Mouse (Mus musculus) skeletal muscle tissue, adult 2 months (tissue): Measurements from ENCODE around the gene Slc30a10.

ENCODE experiments used
- DNase-seq: peaks from one replicate; pipeline ENCODE4 v3.0.0-alpha.2; 2012; ENCODE audit warnings: low read depth, low spot score

Gene Slc30a10

GRCm38 (mm10) chr1:185462889-185463288 lies 8.2 kb downstream of the Slc30a10 start:
- DNase-seq = no peak

DNA sequence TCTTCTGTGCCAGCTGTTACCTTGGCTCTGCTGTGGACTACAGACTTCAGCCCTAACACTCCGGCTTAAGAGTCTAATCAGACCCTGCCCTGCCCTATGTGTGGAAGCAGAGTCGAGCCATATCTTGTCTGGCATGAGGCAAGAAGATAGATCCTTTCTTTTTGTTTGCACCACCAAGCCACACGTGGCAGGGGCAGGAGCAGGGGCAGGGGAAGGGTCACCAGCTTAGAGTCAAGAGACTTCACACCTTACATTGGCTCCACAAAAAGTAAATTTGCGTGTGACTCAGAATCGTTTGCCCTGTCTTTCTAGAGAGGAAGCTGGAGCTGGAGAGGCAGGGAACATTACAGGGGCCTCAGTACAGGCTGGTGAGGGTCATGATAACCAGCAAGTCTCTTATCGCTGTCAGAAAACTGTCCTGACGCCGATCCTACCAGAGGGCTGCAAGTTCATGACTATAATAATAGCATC lies 14.9 kb downstream of the Slc30a10 start:
- DNase-seq = no peak

DNA sequence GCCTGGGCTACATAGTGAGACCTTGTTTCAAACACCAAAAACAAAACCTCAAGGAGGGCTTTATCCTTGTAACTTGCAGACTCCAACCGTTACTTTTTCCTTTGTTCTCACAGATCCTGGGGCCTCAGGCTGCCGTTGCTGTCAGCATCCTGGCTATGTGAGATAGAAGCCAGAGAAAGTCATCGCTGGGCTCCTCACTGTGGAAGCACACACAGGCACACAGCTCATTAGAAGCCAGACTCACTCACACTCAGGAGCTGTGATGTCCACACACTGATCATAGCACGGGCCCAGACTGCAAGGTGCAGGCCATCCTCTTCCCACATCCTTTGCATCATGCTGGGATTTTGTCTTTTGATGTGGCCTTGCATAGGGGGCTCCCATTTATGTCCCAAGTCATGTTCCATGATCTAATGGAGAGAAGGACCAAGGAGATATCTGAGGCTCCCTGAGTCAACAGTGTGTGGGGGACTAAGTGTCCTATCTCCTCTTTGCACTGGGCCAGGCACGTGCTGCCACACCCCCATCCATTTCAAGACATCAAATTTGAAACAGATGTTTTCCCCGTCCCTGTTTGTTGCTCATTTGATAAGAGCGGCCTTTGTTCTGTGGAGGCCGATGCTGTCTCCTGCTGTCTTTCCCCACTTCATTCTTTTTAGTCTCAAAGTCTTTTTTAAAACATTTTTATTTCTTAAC lies 17.5 kb downstream of the Slc30a10 start:
- DNase-seq = peak; percentile 17

- DNase-seq = no peak
Measured at GRCm38 (mm10) chr1:185472730-185473129, 18.1 kb downstream of the Slc30a10 start.

DNA sequence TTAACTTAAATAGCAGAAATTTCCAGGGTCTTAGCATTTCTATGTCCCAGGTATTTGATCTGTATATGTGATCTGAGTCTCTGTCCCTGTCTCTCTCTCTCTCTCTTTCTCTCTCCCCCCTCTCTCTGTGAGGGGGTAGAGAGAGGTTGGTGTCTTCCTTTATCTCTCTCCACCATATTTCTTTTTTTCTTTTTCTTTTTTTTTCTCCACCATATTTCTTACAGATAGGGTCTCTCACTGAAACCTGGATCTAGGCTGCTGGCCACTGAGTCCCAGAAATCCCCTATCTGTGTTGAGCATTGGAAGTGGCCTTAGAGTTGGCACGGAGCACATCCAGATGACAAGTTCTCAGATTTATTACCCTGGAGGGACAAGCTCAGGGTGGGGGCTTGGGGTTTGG lies 18.8 kb downstream of the Slc30a10 start:
- DNase-seq = no peak

DNA sequence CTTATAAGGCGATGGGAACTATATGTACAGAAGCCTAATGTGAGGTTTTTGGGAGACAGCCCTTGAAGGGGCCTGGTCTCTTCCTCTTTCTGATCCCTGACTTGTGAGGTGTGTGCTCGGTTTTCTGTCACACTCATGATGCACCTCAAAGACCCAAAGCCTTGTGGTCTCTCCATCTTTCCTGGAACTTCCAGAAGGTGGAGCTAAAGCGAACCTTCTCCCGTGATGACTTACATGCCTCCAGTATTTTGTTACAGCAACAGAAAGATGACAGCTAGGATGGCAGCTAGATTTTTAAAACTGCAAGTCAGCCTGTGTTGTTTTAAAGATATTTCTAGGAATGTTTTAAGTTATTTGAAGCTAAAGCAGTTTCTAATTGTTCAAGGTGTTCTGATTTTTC lies 25.2 kb downstream of the Slc30a10 start:
- DNase-seq = no peak

DNA sequence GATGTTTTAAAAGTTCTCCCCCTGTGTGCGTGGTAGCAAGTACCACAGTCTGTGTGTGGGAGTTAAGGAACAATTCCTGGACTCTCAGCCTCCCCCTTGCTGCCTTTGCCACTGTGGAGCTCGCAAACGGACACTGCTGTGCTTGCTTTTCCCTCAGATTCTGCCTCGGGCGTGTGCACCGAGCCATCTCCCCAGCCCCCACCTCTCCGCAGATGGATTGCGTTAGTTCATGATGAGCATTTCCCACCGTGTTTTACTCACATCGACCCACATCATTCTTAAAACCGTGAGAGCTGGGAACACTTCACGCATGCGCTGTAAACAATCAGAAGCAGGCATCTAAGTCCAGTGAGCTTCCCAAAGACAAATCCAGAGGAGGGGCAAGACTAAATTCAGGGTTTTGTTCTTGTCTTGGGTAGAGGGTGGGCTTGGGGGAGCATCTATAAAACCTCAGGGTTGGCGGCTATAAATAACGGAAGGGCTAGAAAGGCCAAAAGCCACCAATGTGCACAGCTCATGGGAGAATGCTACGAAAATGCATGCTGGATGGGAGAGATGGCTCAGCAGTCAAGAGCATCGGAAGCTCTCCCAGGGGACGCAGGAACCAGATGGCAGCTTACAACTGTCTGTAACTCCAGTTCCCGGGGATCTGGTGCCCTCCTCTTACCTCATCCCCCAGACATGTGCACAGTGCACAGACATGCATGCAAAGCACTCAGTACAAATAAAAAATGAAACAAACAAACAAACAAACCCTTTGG lies 27.5 kb downstream of the Slc30a10 start:
- peak; percentile 7 for DNase-seq

- DNase-seq = no peak
Measured at GRCm38 (mm10) chr1:185482762-185483161, 28.1 kb downstream of the Slc30a10 start.

DNA sequence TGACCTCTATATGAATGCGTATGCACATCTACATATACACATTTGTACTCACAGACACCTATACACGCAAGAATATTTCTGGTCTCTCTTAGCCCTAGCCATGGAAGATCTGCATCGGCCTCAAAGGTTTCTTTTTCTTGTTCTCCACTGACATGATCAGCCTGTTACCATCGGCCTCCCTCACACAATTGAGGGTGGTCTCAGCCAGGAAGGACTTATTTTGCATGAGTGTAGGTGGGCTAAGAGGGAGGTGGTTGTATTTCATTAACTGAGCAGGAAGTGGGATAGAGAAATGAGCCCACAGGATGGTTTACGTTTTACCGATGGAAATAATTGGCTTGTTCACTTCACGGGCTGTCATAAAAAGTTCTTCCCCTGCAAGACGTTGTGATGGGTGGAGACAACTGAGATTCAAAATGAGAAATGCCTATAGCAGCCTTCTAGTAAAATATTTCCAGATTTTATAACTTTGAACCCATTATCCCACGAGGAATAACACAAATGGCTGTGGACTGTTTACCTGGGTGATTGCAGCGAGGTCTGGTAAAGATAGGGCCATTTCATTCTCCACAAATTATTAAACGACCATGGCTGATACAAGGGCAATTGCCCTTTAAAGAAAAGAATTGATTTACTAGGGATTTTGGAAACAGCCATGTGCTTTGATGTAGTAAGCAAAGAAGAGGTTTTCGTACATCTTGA lies 28.9 kb downstream of the Slc30a10 start:
- DNase-seq = no peak

GRCm38 (mm10) chr1:185484281-185484680 lies 29.6 kb downstream of the Slc30a10 start:
- no peak for DNase-seq

- no peak for DNase-seq
Measured at GRCm38 (mm10) chr1:185489893-185490292, 35.2 kb downstream of the Slc30a10 start.

- no peak for DNase-seq
Measured at GRCm38 (mm10) chr1:185490603-185491002, 36.0 kb downstream of the Slc30a10 start.

- no peak for DNase-seq
Measured at GRCm38 (mm10) chr1:185493439-185494034, 38.9 kb downstream of the Slc30a10 start.

DNA sequence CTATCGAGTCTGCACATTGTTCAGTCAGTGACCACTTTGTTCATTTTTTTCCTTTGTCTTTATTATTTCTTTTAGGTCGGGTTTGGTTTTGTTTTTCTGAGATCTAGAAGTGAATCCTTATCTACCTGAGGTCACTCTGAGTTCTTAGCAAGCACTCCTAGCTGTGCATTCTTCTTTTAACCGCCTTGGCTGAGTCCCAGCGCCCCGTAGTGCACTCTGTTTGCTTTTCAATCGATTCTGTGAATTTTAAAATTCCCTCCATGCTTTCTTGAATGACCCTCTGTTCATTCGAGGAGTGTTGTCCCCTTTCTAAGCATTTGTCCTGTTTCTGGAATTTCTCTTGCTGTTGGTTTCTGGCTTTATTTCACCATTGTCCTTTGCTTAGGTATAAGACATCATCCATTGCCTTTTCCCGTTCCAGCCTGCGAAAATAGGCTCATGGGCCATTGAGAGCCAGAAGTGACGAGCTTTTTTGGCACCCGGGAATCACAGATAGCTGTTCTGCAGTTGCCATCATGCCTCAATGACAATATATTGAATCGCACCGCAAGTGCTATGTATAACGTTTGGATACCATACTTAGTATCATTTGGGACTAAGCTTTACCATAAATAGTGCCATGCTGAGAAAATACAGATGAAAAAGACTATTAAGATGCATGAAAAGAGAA lies 42.3 kb downstream of the Slc30a10 start:
- DNase-seq = no peak

DNA sequence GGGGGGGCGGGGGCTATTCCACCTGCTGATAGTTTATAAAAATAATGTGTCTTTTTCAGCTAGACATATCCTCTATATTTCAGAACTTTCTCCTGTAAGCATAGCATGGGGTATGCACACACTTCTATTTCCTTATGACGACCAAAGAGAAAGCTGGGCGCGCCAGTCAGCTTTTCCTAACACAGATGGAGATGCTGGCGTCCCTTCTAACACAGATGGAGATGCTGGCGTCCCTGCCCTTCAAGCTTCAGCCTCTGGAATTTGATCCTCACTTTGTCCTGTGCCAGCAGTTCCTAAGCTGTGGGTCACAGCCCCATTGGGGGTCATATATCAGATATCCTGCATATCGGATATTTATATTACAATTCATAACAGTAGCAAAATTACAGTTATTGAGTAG lies 46.0 kb downstream of the Slc30a10 start:
- no peak for DNase-seq

DNA sequence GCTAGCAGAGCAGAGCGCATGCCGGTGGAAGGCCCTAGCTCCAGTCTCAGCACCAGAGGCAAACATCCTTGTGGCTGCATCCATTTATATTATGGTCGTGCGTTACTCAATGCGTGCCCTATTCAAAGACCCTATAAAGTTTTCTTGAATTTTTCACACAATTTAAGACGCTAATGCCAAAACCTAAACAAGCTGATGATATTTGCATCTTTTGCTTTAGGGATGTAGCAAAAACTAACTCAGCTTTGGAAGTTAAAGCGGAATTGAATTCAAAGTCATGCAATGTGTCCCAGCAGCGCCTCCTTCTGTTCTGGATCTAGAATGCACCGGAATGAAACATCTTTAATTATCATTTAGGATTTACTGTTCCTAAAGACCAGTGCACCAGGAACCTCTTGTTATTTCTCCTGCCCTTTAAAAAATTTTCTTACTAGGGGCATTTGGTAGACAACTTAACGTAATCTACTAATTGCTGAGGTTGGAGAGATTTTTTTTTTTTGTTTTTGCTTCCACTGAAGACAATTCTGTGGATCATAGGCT lies 47.2 kb downstream of the Slc30a10 start:
- DNase-seq = no peak

DNA sequence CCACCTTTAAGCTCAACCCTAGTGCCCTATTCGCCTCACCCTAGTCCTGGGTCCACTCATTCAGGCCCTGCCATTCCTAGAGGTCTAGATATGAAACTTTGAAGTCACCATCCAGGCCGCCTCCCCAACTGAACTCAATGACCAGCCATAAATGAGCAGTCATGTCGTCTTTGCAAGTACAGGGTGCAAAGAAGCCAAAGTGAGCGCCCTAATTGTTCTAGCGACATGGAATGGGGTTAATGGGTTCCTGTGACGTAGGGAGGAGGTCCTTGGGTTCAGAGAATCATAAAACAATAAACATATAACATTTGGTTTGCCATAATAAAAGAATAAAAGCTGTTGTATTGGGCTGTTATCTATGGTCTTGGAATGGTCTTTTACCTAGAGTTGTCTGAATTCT lies 47.9 kb downstream of the Slc30a10 start:
- DNase-seq = no peak

GRCm38 (mm10) chr1:185509042-185509441 lies 54.4 kb downstream of the Slc30a10 start:
- no peak for DNase-seq

- DNase-seq = no peak
Measured at GRCm38 (mm10) chr1:185511306-185511705, 56.7 kb downstream of the Slc30a10 start.

- DNase-seq = no peak
Measured at GRCm38 (mm10) chr1:185515526-185515979, 60.9 kb downstream of the Slc30a10 start.

DNA sequence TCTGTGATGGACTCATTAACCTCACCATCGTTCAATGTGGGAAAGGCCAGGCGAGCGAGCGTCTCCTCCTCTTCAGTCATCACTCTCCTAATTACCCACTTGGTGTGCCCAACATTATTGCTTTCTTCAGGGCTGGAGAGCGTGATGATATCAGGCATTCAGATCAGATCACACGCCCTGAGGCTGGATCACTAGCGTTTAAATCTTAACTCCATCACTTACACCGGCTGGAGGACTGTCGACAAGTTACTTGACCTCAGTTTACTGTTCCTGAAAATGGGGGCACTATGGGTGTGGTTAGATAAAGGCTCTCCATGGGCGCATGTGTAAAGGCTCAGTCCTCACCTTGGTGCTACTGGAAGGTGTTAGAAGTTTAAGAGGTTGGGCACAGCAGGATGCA lies 61.4 kb downstream of the Slc30a10 start:
- no peak for DNase-seq
